Mouse (Mus musculus) Patski (cell line): ENCODE results near the gene Ddx47. TPM values are rescaled to one million over a fixed set of nuclear protein-coding genes. Genes with fewer than 3 reads are reported as not detected.

Experiments
- ATAC-seq: fragments of 100-300 bp; one replicate; pipeline ENCODE4 v1.8.0; 2021
- CTCF ChIA-PET: fragments of 350-600 bp; sonication (Branson Sonifier 250); formaldehyde crosslinking; loops from one replicate; lab custom pipeline; 2022; ENCODE audit warnings: inconsistent platforms; lab: Charles Lee
- POLR2A ChIA-PET: fragments of 350-600 bp; sonication (Branson Sonifier 250); formaldehyde crosslinking; loops from one replicate; lab custom pipeline; 2022; ENCODE audit warnings: antibody characterized with exemption, inconsistent platforms; lab: Charles Lee
- DNase-seq: peaks from one replicate; pipeline ENCODE4 v3.0.0-alpha.2; 2011; ENCODE audit warnings: low read depth, low spot score
- H3K27me3 ChIP-seq: fragments of 371-371 bp; one replicate; pipeline ENCODE4 v1.5.1; 2021
- CTCF ChIP-seq: fragments of 100-300 bp; IDR thresholded peaks from one replicate; pipeline ENCODE4 v1.5.1; 2021
- in situ Hi-C: fragments of 300-500 bp; cut with MboI; formaldehyde crosslinking; loops from 3 replicates; pipeline ENCODE4 v1.11.1; 2018; ENCODE audit warnings: low pct_unique_long_range_greater_than_20kb, mixed read lengths
- polyA plus RNA-seq: library from polyadenylated mRNA; unstranded; gene quantifications from one replicate; pipeline ENCODE4 v1.2.3, GENCODE M21; 2021

Ddx47 gene
- polyA plus RNA-seq, 1 experiment from 2014 or later, result 76.9 TPM

DNA sequence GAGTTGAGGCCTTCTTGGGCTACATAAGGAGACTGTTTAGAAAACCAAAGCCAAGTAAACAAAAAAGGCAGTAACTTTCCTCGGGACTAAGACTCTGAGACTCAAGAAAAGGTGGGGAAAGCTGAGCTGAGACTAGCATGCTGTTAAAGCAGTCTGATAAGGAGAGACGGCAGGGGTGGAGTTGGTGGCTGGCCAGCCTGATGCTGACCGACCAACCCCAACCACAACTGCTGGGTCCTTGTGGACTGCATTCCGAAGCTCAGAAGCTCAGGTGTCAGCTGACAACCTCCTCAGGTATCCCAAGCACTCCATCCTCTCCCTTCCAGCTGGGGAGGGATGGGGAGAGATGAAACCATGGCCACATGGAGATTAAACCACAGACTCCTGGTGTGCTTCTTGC is 44.5 kb downstream of the Ddx47 start:
- ATAC-seq (no peak), DNase-seq (no peak)
- POLR2A ChIA-PET, result interaction anchor here (1.5 kb wide), 1 partner anchor 30 kb away, joined by 3 read pairs; no protein-coding TSS in a partner anchor
- no peak for TF ChIP-seq CTCF
- CTCF ChIA-PET, result interaction anchor here (1.3 kb wide), 1 partner anchor 29 kb away, joined by 3 read pairs; no protein-coding TSS in a partner anchor
- H3K27me3 ChIP-seq, result no peaks in the 10 kb centered on the region
- in situ Hi-C loops, result loop anchor here (25.0 kb wide), 1 partner anchor 1756 kb away; the partner anchor contains the start of genes H2afj and Hist4h4

DNA sequence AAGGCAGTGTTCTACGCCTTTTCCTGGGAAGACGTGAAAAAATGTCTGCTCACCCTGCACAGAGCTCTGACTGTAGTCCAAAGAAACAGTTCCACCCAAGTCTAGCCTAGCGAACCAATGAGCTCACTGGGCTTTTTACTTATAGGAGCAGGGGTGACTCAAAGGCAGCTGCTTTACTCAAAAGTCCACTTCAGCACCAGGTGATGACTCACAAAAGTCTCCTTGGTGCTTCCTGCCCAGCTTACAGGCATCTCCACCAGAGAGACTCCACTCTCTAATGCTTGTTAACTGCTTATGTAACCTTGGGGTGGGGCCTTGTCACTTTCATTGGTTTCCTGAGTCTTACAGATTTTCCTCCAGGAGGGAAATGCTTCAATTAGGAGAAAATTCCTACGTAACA is 49.3 kb downstream of the Ddx47 start:
- CTCF ChIA-PET, result no interaction called here
- ATAC-seq (no peak), DNase-seq (no peak)
- no peak for TF ChIP-seq CTCF
- H3K27me3 ChIP-seq, result no peaks in the 10 kb centered on the region
- in situ Hi-C loops, result loop anchor here (25.0 kb wide), 1 partner anchor 1752 kb away; the partner anchor contains the start of genes H2afj and Hist4h4
- POLR2A ChIA-PET, result no interaction called here

DNA sequence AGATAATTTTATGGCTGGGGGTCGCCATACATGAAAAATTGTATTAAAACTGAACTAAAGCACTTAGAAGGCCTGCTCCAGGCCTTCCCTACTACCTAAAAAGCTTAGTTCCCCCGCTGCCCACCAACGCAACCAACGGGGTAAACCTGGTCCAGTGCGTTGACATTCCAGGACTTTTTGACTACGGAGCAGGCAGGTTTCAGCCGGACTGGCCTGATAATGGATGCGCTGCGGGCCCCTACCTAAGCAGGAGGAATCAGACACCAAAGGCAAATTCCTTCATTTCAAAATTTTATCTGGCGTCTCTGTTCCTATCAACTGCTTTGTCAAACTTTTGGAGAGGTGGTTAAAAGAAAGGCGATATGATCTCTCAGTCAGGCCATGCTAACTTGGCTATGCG is 53.2 kb downstream of the Ddx47 start:
- ATAC-seq (no peak), DNase-seq (no peak)
- ChIA-PET POLR2A (no interaction called here), CTCF (no interaction called here)
- H3K27me3 ChIP-seq, result no peaks in the 10 kb centered on the region
- no peak for TF ChIP-seq CTCF
- in situ Hi-C loops, result loop anchor here (5.0 to 25.0 kb wide), 2 partner anchors 37 to 1748 kb away; partner anchors contain the start of genes H2afj and Hist4h4

DNA sequence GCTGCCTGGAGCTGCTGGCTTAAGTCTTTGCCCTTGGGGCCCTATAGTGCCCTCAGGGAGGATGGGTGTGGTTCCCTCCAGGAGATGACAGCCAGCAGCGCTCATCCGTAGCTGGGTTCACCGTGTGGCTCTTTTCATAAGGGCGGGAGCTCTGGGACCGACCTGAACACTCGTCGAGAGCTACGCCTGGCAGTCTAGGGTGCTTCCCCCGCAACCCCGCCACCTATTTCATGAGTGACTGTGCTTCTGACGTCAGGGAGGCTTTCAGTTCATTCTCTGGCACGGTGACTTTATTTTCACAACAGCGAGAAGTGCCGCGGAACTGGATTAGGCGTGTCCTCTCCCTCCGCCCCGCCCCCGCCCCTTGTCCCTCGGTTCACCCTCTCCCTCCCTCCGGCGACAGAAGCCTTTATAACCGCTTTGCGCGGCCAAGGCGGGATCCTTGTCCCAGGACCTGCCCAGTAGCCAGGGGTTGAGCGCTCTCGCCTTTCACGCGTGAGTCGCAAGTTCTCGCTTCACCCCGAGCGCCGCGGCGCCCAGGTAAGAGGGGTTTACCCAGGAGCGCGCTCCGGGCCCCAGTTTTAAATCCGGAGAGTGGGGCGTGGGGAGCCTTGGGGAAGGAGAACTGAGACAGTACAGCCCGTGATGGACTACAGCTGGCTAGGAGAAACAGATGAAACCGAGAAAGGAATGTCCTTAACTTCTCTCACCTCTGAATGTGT is 54.0 kb downstream of the Ddx47 start, which contains the start of gene Gprc5a:
Gene Gprc5a, plus strand, starts transcription at position 416 of the 722 bp plus-strand sequence.
- ATAC-seq, result peak; percentile 56
- in situ Hi-C loops, result loop anchor here (5.0 to 25.0 kb wide), 2 partner anchors 38 to 1747 kb away; partner anchors contain the start of genes H2afj and Hist4h4
- POLR2A ChIA-PET, result interaction anchor here (0.5 kb wide), 1 partner anchor 38 kb away, joined by 5 read pairs; no protein-coding TSS in a partner anchor
- CTCF ChIA-PET, result no interaction called here
- no peaks in the 10 kb centered on the region for H3K27me3 ChIP-seq
- DNase-seq, result no peak
- no peak for TF ChIP-seq CTCF

DNA sequence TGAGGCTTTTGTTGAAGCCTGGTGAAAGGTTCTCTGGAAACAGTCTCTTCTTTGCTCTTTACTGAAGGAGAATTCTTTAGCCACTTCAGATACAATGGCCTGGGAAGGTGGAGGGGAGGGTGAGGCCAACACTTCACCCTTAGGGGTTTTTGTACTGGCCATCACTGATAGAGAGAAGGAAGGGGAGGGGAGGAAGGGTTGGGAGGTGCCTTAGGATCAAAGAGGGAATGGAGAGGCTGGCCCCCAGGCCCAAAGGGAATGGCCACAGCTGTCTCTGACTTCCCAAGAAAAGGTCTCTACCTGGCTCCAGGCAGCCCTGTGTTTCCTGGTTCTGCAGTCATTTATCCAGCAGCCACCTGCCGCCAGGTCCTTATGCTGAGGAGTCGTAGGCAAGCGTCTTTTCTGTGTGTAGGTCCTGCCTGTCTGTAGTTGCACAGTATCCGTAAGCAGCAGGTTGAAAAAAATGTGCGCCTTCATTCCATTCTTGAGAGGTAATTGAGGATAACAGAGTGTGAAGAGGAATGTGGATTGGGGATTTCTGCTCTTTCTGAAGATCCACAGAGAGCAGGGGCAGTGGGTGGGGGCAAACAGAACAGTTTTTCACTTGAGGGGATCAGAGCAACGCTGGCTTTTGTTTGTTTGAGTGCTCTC is 55.5 kb downstream of the Ddx47 start:
- ATAC-seq (peak; percentile 81), DNase-seq (peak; percentile 64)
- POLR2A ChIA-PET, result interaction anchor here (0.9 kb wide), 1 partner anchor 69 kb away, joined by 3 read pairs; no protein-coding TSS in a partner anchor
- CTCF ChIA-PET, result interaction anchor here (1.0 kb wide), 1 partner anchor 119 kb away, joined by 3 read pairs; no protein-coding TSS in a partner anchor
- no peak for TF ChIP-seq CTCF
- in situ Hi-C loops, result loop anchor here (5.0 to 25.0 kb wide), 2 partner anchors 40 to 1745 kb away; partner anchors contain the start of genes H2afj and Hist4h4
- H3K27me3 ChIP-seq, result no peaks in the 10 kb centered on the region

DNA sequence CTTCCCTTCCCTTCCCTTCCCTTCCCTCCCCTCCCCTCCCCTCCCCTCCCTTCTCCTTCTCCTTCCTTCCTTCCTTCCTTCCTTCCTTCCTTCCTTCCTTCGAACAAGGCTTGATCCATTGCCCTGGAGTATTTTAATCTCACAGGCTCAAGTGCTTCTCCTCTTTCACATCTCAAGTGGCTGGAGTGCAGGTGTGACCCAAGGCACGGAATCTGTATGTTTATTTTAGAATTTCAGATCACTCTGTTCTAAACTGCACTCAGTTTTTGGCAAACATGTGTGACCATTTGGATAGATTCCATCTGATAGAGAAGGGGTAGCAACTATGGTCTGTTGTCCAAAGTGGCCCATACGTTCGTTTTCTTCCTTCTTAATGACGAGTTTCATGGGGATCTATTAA is 56.8 kb downstream of the Ddx47 start:
- in situ Hi-C loops, result loop anchor here (5.0 to 25.0 kb wide), 2 partner anchors 41 to 1744 kb away; partner anchors contain the start of genes H2afj and Hist4h4

DNA sequence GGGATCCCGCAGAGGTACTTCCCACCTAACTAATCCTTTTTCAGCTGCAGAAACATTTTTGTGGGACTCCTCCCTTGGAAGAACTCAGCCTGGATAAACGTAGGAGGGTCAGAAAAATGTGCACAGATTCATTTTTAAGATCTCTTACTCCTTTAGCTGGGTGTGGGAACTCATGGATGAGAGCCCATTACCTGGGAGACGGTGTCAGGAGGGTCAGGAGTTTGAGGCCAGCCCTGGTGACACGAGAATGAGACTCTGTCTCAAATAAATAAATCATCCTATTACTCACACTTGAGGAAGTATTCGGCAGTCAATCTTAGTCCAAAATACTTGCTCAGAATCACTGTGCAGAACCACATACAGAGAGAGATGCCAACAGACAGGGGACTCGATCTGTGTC is 58.4 kb downstream of the Ddx47 start:
- in situ Hi-C loops, result loop anchor here (5.0 to 25.0 kb wide), 2 partner anchors 43 to 1742 kb away; partner anchors contain the start of genes H2afj and Hist4h4
- ChIA-PET POLR2A (interaction anchor here (0.6 kb wide), 2 partner anchors 11 to 18 kb away, joined by 4 to 6 read pairs; no protein-coding TSS in a partner anchor), CTCF (interaction anchor here (1.6 to 2.8 kb wide), 3 partner anchors 10 to 44 kb away, joined by 5 to 11 read pairs (median 10); no protein-coding TSS in a partner anchor)
- DNase-seq, result no peak
- no peaks in the 10 kb centered on the region for H3K27me3 ChIP-seq
- TF ChIP-seq CTCF, result no peak
- ATAC-seq, result no peak

More for the DNA sequence above, 56.8 kb downstream of the Ddx47 start:
- POLR2A ChIA-PET, result no interaction called here
- no peak for TF ChIP-seq CTCF
- no peak for ATAC-seq
- CTCF ChIA-PET, result interaction anchor here (1.0 to 1.4 kb wide), 2 partner anchors 88 to 121 kb away, joined by 3 read pairs; no protein-coding TSS in a partner anchor
- H3K27me3 ChIP-seq, result no peaks in the 10 kb centered on the region
- DNase-seq, result no peak

DNA sequence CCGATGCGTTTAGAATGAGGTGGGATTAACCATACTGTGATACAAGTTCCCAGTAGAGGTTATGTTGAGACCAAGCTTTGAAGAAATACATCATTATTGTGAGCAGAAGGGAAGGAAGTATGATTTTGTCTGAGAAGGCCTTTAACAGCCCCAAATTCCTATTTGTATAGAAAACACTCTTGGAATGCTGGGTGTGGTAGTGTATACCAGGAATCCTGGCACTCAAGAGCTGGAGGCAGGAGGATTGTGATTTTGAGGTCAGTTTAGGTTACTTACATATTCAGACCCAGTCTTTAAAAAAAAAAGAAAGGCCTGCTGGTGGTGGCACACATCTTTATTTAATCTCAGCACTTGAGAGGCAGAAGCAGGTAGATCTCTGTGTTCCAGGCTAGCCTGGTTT is 58.9 kb downstream of the Ddx47 start:
- H3K27me3 ChIP-seq, result no peaks in the 10 kb centered on the region
- ChIA-PET POLR2A (interaction anchor here (0.6 kb wide), 2 partner anchors 10 to 17 kb away, joined by 4 to 6 read pairs; no protein-coding TSS in a partner anchor), CTCF (interaction anchor here (1.6 to 2.8 kb wide), 3 partner anchors 10 to 45 kb away, joined by 5 to 11 read pairs (median 10); no protein-coding TSS in a partner anchor)
- no peak for TF ChIP-seq CTCF
- ATAC-seq, result no peak
- in situ Hi-C loops, result loop anchor here (25.0 kb wide), 1 partner anchor 1742 kb away; the partner anchor contains the start of genes H2afj and Hist4h4
- no peak for DNase-seq

Other genes with a start within 250 kb of the Ddx47 start
- 43.7 TPM for gene Dusp16, start 219.0 kb upstream of the Ddx47 start, polyA plus RNA-seq
- gene Crebl2, start 181.5 kb upstream of the Ddx47 start, polyA plus RNA-seq, result 19.6 TPM
- 4.2 TPM for gene Gpr19, start 113.0 kb upstream of the Ddx47 start, polyA plus RNA-seq
- 76.0 TPM for gene Cdkn1b, start 91.2 kb upstream of the Ddx47 start, polyA plus RNA-seq
- 0.23 TPM for gene Apold1, start 29.9 kb upstream of the Ddx47 start, polyA plus RNA-seq
- gene Gprc5a, start 54.0 kb downstream of the Ddx47 start, polyA plus RNA-seq, result 80.0 TPM
- gene Gprc5d, start 106.7 kb downstream of the Ddx47 start, polyA plus RNA-seq, result not detected
- gene Fam234b, start 186.4 kb downstream of the Ddx47 start, polyA plus RNA-seq, result 16.8 TPM
- 5.2 TPM for gene Hebp1, start 186.4 kb downstream of the Ddx47 start, polyA plus RNA-seq
- gene Gsg1, start 242.7 kb downstream of the Ddx47 start, polyA plus RNA-seq, result 0.05 TPM